Mouse (Mus musculus) hindbrain, embryonic 11.5 days (tissue): Measurements from ENCODE around the gene Pmvk. TPM values are rescaled to one million over a fixed set of nuclear protein-coding genes. Genes with fewer than 3 reads are reported as not detected.

ENCODE experiments used
- ATAC-seq: fragments of 200-750 bp; cut with Nextera tagmentation; 2 replicates; pipeline ENCODE4 v1.8.0; 2017; ENCODE audit warnings: mild to moderate bottlenecking, moderate TSS enrichment, moderate library complexity; ENCODE audit not compliant: low FRiP score
- DNase-seq: peaks from one replicate; pipeline ENCODE4 v3.0.0-alpha.2; 2015; ENCODE audit warnings: low spot score
- H3K27ac ChIP-seq: fragments of 300-500 bp; sonication (generic); 2 replicates; pipeline ENCODE4 v1.5.1; 2014; ENCODE audit warnings: mild to moderate bottlenecking, low read depth, low read length
- H3K27me3 ChIP-seq: fragments of 300-500 bp; sonication (generic); 2 replicates; pipeline ENCODE4 v1.6.1; 2014; ENCODE audit warnings: mild to moderate bottlenecking, low read length, moderate library complexity, mixed read lengths; ENCODE audit not compliant: control insufficient read depth, insufficient read depth
- H3K36me3 ChIP-seq: fragments of 300-500 bp; sonication (generic); 2 replicates; pipeline ENCODE4 v1.6.1; 2014; ENCODE audit warnings: mild to moderate bottlenecking, low read length, moderate library complexity, mixed read lengths; ENCODE audit not compliant: control insufficient read depth, insufficient read depth
- H3K4me1 ChIP-seq: fragments of 300-500 bp; sonication (generic); replicated peaks from 2 replicates; pipeline ENCODE4 v1.6.1; 2014; ENCODE audit warnings: low read length, mixed read lengths; ENCODE audit not compliant: control insufficient read depth, insufficient read depth
- H3K4me2 ChIP-seq: fragments of 300-500 bp; sonication (generic); replicated peaks from 2 replicates; pipeline ENCODE4 v1.6.1; 2014; ENCODE audit warnings: mild to moderate bottlenecking, low read depth, low read length
- H3K4me3 ChIP-seq: fragments of 300-500 bp; sonication (generic); 2 replicates; pipeline ENCODE4 v1.5.1; 2014; ENCODE audit warnings: low read depth, low read length
- H3K9ac ChIP-seq: fragments of 300-500 bp; sonication (generic); 2 replicates; pipeline ENCODE4 v1.6.1; 2014; ENCODE audit warnings: low read depth, low read length
- H3K9me3 ChIP-seq: fragments of 300-500 bp; sonication (generic); 2 replicates; pipeline ENCODE4 v1.6.1; 2016; ENCODE audit warnings: low read length; ENCODE audit not compliant: control insufficient read depth
- WGBS: fragments of 180-500 bp; shearing (Covaris S2); extraction: QIAGEN DNeasy Blood & Tissue Kit; methylation state at CpG from one replicate; pipeline ENCODE4 v1.1.7; 2014; 5-methylcytosine and 5-hydroxymethylcytosine counted together
- polyA plus RNA-seq: library from polyadenylated mRNA; unstranded; fragments of >200 nt; fragmentation: Nextera tagmentation; extraction: Ambion mirVana; gene quantifications from 2 replicates; pipeline ENCODE4 v1.2.1, GENCODE M21; 2014

The Pmvk gene
- polyA plus RNA-seq, 1 experiment from 2014 or later, result 79.6 TPM

DNA sequence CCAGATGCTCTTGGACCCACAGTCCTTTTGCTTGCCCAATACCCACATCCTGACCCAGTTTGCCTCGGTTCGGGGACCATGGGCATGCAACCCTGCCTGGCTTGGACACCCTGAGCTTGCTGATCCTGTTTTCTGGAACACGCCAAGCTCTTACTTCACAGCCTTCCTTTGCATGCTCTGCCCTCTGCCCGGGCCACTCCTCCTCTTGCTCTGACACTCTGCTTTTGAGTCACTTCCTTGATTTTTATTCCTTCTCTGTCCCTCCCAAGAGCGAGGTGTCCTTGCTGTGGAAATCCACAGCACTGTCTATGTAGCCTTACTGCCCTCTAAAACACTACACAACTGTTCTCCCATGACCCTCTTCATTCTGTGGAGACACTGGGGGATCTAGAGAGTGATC is 27.9 kb downstream of the Pmvk start:
- no peaks in the 10 kb centered on the region for H3K27me3 ChIP-seq
- no peaks in the 10 kb centered on the region for H3K9me3 ChIP-seq
- H3K36me3 ChIP-seq, result no peaks in the 10 kb centered on the region
- DNase-seq, result no peak
- 88% methylated on average over 5 of the region's 5 CpGs for WGBS
- no peaks in the 10 kb centered on the region for H3K4me1 ChIP-seq
- H3K27ac ChIP-seq, result no peak overlapping the region
- no peak overlapping the region for H3K4me3 ChIP-seq
- H3K9ac ChIP-seq, result no peak overlapping the region
- no peak for ATAC-seq
- H3K4me2 ChIP-seq, result no peak overlapping the region

DNA sequence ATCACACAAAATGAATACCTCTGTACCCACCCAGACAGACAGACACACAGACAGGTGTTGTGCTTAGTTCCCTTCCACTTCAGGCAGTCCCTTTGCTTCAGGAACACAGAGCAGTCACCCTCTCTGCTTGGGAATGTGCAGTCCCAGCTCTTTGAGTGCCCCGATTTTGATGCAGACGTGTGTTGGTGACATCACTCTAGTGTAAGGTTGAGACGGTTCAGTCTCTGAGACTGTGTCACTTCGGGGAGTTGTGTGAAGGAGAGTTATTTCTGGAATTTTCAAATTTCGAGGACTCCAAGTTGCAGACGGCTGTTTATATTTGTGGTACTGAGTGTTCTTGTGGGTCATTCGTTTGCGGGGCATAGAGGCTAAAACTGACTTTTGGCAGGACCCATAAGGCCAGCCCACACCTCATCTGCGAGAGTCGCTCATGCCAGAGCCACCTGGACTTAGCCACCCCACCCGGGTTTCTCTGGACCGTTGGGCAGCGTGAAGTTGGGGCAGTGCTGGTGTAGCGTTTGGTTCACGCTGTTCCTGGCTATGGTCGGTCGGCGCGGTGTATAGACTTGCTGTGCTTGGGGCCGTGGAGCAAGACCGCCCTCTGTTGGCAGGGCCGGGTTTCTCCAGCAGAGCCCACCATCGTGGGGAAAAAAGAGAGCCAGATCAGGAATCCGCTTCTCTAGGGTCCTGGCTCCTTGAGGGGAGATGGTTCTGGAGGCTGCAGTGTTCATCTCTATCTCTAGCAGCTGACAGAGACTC is 30.6 kb downstream of the Pmvk start:
- WGBS, result 24% methylated on average over 24 of the region's 24 CpGs
- no peak overlapping the region for H3K27ac ChIP-seq
- H3K4me1 ChIP-seq, result no peaks in the 10 kb centered on the region
- 0 out of 2 replicates have a peak overlapping the region, but pooled peaks have one; percentile 7 for H3K4me2 ChIP-seq
- H3K4me3 ChIP-seq, result no peak overlapping the region
- no peak overlapping the region for H3K9ac ChIP-seq
- H3K9me3 ChIP-seq, result no peaks in the 10 kb centered on the region
- ATAC-seq (no peak), DNase-seq (peak; percentile 81)
- H3K27me3 ChIP-seq, result no peaks in the 10 kb centered on the region
- H3K36me3 ChIP-seq, result no peaks in the 10 kb centered on the region

DNA sequence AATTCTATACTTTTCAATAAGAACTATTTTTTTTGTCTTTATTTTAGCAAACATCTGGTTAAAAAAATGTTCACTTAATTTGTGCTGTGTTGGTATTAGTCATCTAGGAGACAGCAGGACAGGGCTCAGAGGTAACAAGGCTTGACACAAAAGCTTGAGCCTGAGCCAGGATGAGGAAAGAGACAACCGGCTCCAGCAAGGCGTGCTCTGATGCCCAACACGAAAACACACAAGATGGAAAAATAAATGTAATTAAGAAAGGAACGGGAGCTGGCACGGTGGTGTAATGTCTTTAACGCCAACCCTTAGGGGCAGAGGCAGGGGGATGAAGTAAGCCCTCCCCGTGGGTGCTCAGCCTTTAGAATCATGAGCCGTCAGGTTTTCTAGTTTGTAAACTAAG is 31.8 kb downstream of the Pmvk start:
- no peak overlapping the region for H3K4me3 ChIP-seq
- WGBS, result 89% methylated on average over 8 of the region's 8 CpGs
- no peak for ATAC-seq

GRCm38 (mm10) chr3:89486916-89487702 is 32.8 kb downstream of the Pmvk start:
- no peak overlapping the region for H3K27ac ChIP-seq
- WGBS, result 64% methylated on average over 20 of the region's 20 CpGs
- H3K36me3 ChIP-seq, result no peaks in the 10 kb centered on the region
- no peaks in the 10 kb centered on the region for H3K9me3 ChIP-seq
- H3K4me3 ChIP-seq, result no peak overlapping the region
- H3K9ac ChIP-seq, result no peak overlapping the region
- no peak overlapping the region for H3K4me2 ChIP-seq
- H3K4me1 ChIP-seq, result no peaks in the 10 kb centered on the region
- no peak for DNase-seq
- no peaks in the 10 kb centered on the region for H3K27me3 ChIP-seq
- ATAC-seq, result no peak

More for the DNA sequence above, 31.8 kb downstream of the Pmvk start:
- Histone ChIP-seq H3K4me1 (no peaks in the 10 kb centered on the region), H3K9ac (no peak overlapping the region), H3K36me3 (no peaks in the 10 kb centered on the region), H3K27me3 (no peaks in the 10 kb centered on the region), H3K4me2 (no peak overlapping the region), H3K27ac (no peak overlapping the region), H3K9me3 (no peaks in the 10 kb centered on the region)
- DNase-seq, result no peak

DNA sequence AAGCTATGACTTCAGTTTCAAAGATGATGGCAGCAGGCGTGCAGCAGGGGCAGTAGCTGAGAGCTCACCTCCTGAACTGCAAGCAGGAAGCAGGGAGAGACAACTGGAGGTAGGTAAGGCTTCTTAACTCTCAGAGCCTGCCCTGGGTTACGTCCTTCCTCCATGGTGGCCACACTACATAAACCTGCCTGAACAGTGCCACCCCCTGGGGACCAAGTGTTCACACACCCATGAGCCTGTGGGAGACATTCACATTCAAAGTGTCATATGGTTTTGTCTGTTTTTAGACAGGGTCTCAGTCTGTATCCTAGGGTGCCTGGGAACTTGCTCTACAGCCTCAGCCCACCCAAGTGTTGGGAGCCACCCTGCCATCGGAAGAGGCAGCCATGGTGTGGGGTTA is 36.4 kb downstream of the Pmvk start:
- no peak overlapping the region for H3K4me2 ChIP-seq
- ATAC-seq, result no peak
- H3K4me1 ChIP-seq, result no peaks in the 10 kb centered on the region
- WGBS, result 89% methylated on average over 3 of the region's 3 CpGs
- H3K27me3 ChIP-seq, result no peaks in the 10 kb centered on the region
- no peak overlapping the region for H3K4me3 ChIP-seq
- H3K36me3 ChIP-seq, result no peaks in the 10 kb centered on the region
- H3K9ac ChIP-seq, result no peak overlapping the region
- no peak overlapping the region for H3K27ac ChIP-seq
- no peaks in the 10 kb centered on the region for H3K9me3 ChIP-seq
- DNase-seq, result no peak

DNA sequence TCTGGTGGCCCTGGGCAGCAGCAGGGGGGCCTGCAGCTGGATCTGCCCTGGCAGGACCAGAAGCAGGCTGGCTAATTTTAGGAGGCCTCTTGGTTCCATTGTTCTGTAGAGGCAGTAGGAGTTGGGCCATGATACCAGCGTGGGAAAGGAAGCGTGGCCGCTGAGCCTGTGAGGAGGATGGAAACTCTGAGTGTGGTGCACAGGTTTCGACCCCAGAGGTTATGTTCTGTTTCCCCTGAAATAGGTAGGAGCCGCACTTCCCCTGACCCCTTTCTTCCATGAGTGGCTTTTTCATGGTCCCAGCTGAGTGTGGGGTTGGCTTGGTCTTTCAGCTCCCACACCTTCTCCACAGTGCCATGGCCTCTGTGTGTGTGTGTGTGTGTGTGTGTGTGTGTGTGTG is 37.2 kb downstream of the Pmvk start:
- Histone ChIP-seq H3K36me3 (no peaks in the 10 kb centered on the region), H3K9ac (no peak overlapping the region), H3K4me1 (no peaks in the 10 kb centered on the region), H3K27ac (no peak overlapping the region), H3K27me3 (no peaks in the 10 kb centered on the region), H3K4me2 (no peak overlapping the region), H3K9me3 (no peaks in the 10 kb centered on the region), H3K4me3 (no peak overlapping the region)
- no peak for DNase-seq
- WGBS, result 86% methylated on average over 5 of the region's 5 CpGs
- ATAC-seq, result no peak

DNA sequence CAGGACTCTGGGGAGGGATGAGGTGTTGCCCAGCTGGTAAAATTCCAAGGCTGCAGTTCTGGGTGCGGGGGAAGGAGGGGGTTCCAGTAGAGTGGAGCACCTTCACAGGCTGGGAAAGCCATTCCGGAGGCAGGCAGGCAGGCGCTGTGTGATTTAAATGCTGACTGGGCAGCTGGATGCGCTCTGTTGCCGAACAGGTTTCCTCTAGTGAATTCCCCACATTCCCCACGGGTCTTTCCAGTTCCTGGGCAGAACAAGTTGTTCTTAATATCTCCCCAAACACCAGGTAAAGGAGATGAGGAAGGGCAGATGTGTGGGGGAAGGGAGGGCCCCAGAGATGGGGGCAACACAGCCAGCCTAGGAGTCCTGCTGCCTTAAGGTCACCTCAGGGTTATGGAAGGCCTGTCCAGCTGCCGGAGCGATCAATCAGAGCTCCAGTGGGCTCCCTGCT is 38.4 kb downstream of the Pmvk start:
- no peaks in the 10 kb centered on the region for H3K27me3 ChIP-seq
- no peaks in the 10 kb centered on the region for H3K9me3 ChIP-seq
- H3K4me1 ChIP-seq, result no peaks in the 10 kb centered on the region
- DNase-seq (no peak), ATAC-seq (no peak)
- no peak overlapping the region for H3K27ac ChIP-seq
- no peak overlapping the region for H3K9ac ChIP-seq
- H3K36me3 ChIP-seq, result no peaks in the 10 kb centered on the region
- no peak overlapping the region for H3K4me2 ChIP-seq
- WGBS, result 33% methylated on average over 8 of the region's 8 CpGs
- H3K4me3 ChIP-seq, result no peak overlapping the region

DNA sequence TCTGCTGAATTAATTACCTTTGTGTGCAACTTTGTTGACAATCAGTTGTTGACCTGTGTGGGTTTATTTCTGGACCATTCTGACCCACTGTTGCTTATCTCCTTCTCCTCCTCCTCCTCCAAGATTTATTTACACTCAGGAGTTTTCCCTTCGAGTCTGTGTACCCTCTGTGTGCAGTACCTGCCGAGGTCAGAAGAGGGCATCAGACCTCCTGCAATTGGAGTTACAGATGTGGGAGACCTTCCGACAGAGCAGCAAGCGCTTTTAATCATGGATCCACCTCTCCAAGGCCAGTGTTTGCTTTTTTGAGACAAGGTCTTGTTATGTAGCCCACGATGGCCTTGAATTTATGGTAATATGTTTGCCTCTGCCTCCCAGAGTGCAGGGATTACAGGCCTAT is 40.3 kb downstream of the Pmvk start:
- Histone ChIP-seq H3K36me3 (no peaks in the 10 kb centered on the region), H3K27me3 (no peaks in the 10 kb centered on the region), H3K4me1 (no peaks in the 10 kb centered on the region), H3K4me3 (no peak overlapping the region), H3K9me3 (no peaks in the 10 kb centered on the region), H3K27ac (no peak overlapping the region), H3K9ac (no peak overlapping the region), H3K4me2 (no peak overlapping the region)
- DNase-seq (no peak), ATAC-seq (no peak)
- WGBS, result 87% methylated on average over 5 of the region's 5 CpGs

DNA sequence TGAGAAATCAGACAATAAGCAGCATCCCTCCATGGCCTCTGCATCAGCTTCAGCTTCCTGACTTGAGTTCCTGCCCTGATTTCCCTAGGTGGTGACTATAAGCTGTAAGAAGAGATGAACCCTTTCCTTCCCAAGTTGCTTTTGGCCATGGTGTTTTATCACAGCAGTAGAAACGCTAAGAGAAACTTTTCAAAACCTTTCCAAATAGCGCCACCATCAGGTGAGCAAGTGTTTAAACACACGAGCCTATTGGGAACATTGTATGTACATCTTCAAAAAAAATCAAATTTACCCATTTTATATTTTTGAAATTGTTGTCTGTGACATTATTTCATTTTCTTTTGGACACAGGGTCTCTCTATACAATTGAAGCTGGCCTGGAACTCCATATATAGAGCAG is 42.0 kb downstream of the Pmvk start:
- H3K4me3 ChIP-seq, result no peak overlapping the region
- H3K4me1 ChIP-seq, result no peaks in the 10 kb centered on the region
- H3K27ac ChIP-seq, result no peak overlapping the region
- no peak overlapping the region for H3K4me2 ChIP-seq
- ATAC-seq (no peak), DNase-seq (no peak)
- no peak overlapping the region for H3K9ac ChIP-seq
- no peaks in the 10 kb centered on the region for H3K36me3 ChIP-seq
- no peaks in the 10 kb centered on the region for H3K9me3 ChIP-seq
- WGBS, result 68% methylated on average over 3 of the region's 3 CpGs
- no peaks in the 10 kb centered on the region for H3K27me3 ChIP-seq
